Mouse (Mus musculus): ENCODE measurements around the gene Rundc1. TPM values are rescaled to one million over a fixed set of nuclear protein-coding genes. Genes with fewer than 3 reads are reported as not detected.
"Not testable (repeated sequence)": the region's sequence is repeated elsewhere in the genome, so short reads cannot be mapped to it uniquely, and the experiment has no call there.

Rundc1 gene
- polyA plus RNA-seq, 1 experiment from 2014 or later, result 4.4 TPM

DNA sequence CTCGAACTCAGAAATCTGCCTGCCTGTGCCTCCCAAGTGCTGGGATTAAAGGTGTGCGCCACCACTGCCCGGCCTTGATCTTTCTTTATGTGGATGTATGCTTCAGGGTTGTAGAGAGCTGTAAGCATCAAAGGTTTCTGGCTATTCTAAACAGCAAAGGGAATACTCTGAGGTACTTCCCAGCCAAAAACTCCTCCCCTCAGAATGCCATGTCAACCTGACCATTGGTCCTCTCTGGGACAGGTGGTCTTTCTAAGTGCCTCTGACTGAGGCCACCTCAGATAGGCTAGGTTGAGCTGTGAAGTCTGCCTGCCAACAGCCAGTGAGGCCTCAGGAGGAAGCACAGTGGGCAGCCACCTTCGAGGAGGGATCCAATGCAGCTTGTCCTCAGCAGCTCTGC is 24.0 kb downstream of the Rundc1 start:
- peaks cover 31% of the 10 kb centered on the region for H3K4me1 ChIP-seq (ENCODE audit: insufficient read depth)
- H3K9ac ChIP-seq (replicated peaks), result peak overlapping the region; percentile 82
- H3K4me2 ChIP-seq (ENCODE audit: low read depth, low read length), result peak overlapping the region; percentile 79
- H3K4me3 ChIP-seq (ENCODE audit: low read depth, low read length), result peak overlapping the region; percentile 84
- TF ChIP-seq EP300 (IDR thresholded peaks at IDR 0.05; ENCODE audit: low read depth) (no peak), CTCF (IDR thresholded peaks at IDR 0.05; ENCODE audit: low read depth) (no peak)
- peak overlapping the region; percentile 94 for H3K27ac ChIP-seq (ENCODE audit: low read depth)
- peak; percentile 59 for ATAC-seq
- no peak for DNase-seq
- no peaks in the 10 kb centered on the region for H3K27me3 ChIP-seq (ENCODE audit: insufficient read depth, low read length)
- H3K9me3 ChIP-seq (ENCODE audit: low read length), result no peaks in the 10 kb centered on the region
- WGBS (ENCODE audit: insufficient replicate concordance), result 29% methylated on average over 4 of the region's 4 CpGs
- peaks cover 15% of the 10 kb centered on the region for H3K36me3 ChIP-seq (replicated peaks; ENCODE audit: insufficient read depth, low read length)

DNA sequence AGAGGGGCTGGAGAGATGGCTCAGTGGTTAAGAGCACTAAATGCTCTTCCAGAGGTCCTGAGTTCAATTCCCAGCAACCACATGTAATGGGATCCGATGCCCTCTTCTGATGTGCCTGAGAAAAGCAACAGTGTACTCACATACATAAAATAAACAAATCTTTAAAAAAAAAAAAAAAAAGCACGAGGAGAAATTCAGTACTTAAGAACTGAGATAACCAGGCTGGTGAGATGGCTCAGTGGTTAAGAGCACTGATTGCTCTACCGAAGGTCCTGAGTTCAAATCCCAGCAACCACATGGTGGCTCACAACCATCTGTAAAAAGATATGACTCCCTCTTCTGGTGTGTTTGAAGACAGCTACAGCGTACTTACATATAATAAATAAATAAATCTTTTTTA is 24.7 kb downstream of the Rundc1 start:
- not testable (repeated sequence) for H3K27me3 ChIP-seq (ENCODE audit: insufficient read depth, low read length); H3K36me3 ChIP-seq (replicated peaks; ENCODE audit: insufficient read depth, low read length); DNase-seq; ATAC-seq; H3K9me3 ChIP-seq (ENCODE audit: low read length)
- H3K4me3 ChIP-seq (ENCODE audit: low read depth, low read length), result peak overlapping the region; percentile 84
- H3K27ac ChIP-seq (ENCODE audit: low read depth), result peak overlapping the region; percentile 94; the same call in 1 of the 2 replicates
- H3K9ac ChIP-seq (replicated peaks), result peak overlapping the region; percentile 82
- WGBS (ENCODE audit: insufficient replicate concordance), result 69% methylated on average over 4 of the region's 4 CpGs
- peak overlapping the region; percentile 79 for H3K4me2 ChIP-seq (ENCODE audit: low read depth, low read length)
- H3K4me1 ChIP-seq (ENCODE audit: insufficient read depth), result peaks cover 31% of the 10 kb centered on the region

DNA sequence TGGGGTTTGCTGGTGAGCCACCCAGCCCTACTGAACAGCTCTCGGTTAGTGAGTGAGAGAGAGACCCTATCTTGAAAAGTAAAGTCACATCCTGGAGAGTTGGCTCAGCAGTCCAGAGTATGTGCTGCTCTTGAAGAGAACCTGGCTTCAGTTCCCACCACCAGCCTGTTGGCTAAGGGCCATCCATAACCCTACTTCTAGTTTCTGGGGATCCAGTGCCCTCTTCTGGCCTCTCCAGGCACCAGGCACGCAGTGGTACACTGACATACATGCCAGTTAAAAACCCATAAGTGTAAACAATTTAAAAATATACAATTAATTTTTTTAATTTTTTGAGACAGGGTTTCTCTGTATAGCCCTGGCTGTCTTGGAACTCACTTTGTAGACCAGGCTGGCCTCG is 25.5 kb downstream of the Rundc1 start:
- no peak for TF ChIP-seq EP300 (IDR thresholded peaks at IDR 0.05; ENCODE audit: low read depth)
- peak; percentile 51 for TF ChIP-seq CTCF (IDR thresholded peaks at IDR 0.05; ENCODE audit: low read depth)
- DNase-seq (no peak), ATAC-seq (no peak)
- H3K4me3 ChIP-seq (ENCODE audit: low read depth, low read length), result no peak overlapping the region
- H3K36me3 ChIP-seq (replicated peaks; ENCODE audit: insufficient read depth, low read length), result peaks cover 2% of the 10 kb centered on the region; the same call in 1 of the 2 replicates
- H3K4me2 ChIP-seq (ENCODE audit: low read depth, low read length), result peak overlapping the region; percentile 79; the same call in 1 of the 2 replicates
- H3K27ac ChIP-seq (ENCODE audit: low read depth), result no peak overlapping the region
- H3K27me3 ChIP-seq (ENCODE audit: insufficient read depth, low read length), result no peaks in the 10 kb centered on the region
- H3K4me1 ChIP-seq (ENCODE audit: insufficient read depth), result peaks cover 27% of the 10 kb centered on the region
- H3K9me3 ChIP-seq (ENCODE audit: low read length), result no peaks in the 10 kb centered on the region
- WGBS (ENCODE audit: insufficient replicate concordance), result 88% methylated on average over 3 of the region's 3 CpGs
- peak overlapping the region; percentile 28; the same call in 1 of the 2 replicates for H3K9ac ChIP-seq (replicated peaks)

DNA sequence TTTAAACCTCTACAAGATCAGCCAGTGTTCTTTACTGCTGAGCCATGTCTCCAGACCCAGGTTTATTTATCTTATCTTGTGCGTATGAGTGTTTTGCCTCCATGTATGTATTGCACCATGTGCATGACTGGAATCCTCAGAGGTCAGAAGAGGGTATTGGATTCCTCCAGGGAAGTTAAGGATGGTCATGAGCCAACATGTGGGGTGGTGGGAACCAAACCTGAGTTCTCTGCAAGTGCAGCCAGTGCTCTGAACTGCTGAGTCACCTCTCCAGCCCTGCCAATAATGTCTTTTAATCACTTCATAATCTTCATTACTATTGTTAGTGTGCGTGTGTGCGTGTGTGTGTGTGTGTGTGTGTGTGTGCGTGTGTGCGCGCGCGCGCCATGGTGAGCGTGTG is 26.7 kb downstream of the Rundc1 start:
- no peak for DNase-seq

DNA sequence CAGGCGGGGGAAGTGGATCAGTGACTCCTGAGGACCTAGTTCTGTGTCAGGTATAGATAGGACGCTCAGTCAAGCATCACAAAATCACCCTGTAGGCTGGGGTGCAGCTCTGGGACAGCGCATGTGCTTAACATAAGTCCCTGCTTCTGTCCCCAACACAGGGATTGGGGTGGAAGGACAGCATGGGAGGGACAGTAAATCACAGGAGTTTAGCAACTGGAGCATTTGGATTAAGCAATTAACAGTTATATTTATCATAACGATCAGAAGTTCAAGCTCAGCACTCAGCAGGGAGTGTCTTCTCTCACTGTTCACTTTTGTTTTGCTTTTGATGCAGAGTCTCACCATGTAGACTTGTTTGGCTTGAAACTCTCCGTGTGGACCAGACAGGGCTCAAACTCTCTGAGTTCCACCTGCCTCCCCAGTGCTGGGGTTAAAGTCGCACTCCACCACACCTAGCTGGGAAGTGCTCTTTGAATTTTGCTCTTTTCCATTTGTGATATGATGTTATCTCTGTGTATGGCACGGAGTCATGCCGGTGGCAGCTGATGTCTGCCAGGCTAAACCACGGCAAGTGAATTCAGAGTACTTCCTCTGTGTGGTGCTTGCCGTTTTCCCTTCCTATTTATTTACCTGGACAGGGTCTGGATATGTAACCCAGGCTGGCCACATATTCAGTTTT is 27.3 kb downstream of the Rundc1 start:
- peaks cover 10% of the 10 kb centered on the region for H3K36me3 ChIP-seq (replicated peaks; ENCODE audit: insufficient read depth, low read length)
- no peak overlapping the region for H3K27ac ChIP-seq (ENCODE audit: low read depth)
- peaks cover 27% of the 10 kb centered on the region for H3K4me1 ChIP-seq (ENCODE audit: insufficient read depth)
- ATAC-seq (no peak), DNase-seq (no peak)
- WGBS (ENCODE audit: insufficient replicate concordance), result 58% methylated on average over 10 of the region's 10 CpGs
- no peak overlapping the region for H3K4me3 ChIP-seq (ENCODE audit: low read depth, low read length)
- no peaks in the 10 kb centered on the region for H3K9me3 ChIP-seq (ENCODE audit: low read length)
- H3K27me3 ChIP-seq (ENCODE audit: insufficient read depth, low read length), result no peaks in the 10 kb centered on the region
- TF ChIP-seq CTCF (IDR thresholded peaks at IDR 0.05; ENCODE audit: low read depth), result no peak
- no peak for TF ChIP-seq EP300 (IDR thresholded peaks at IDR 0.05; ENCODE audit: low read depth)
- H3K9ac ChIP-seq (replicated peaks), result no peak overlapping the region
- no peak overlapping the region for H3K4me2 ChIP-seq (ENCODE audit: low read depth, low read length)

More for the DNA sequence above, 26.7 kb downstream of the Rundc1 start:
- TF ChIP-seq CTCF (IDR thresholded peaks at IDR 0.05; ENCODE audit: low read depth) (no peak), EP300 (IDR thresholded peaks at IDR 0.05; ENCODE audit: low read depth) (no peak)
- Histone ChIP-seq H3K4me1 (ENCODE audit: insufficient read depth) (peaks cover 27% of the 10 kb centered on the region), H3K27me3 (ENCODE audit: insufficient read depth, low read length) (no peaks in the 10 kb centered on the region), H3K9me3 (ENCODE audit: low read length) (no peaks in the 10 kb centered on the region), H3K4me2 (ENCODE audit: low read depth, low read length) (no peak overlapping the region), H3K36me3 (replicated peaks; ENCODE audit: insufficient read depth, low read length) (peaks cover 4% of the 10 kb centered on the region; the same call in 1 of the 2 replicates), H3K4me3 (ENCODE audit: low read depth, low read length) (no peak overlapping the region), H3K9ac (replicated peaks) (no peak overlapping the region), H3K27ac (ENCODE audit: low read depth) (no peak overlapping the region)
- 82% methylated on average over 10 of the region's 10 CpGs for WGBS (ENCODE audit: insufficient replicate concordance)
- ATAC-seq, result no peak

DNA sequence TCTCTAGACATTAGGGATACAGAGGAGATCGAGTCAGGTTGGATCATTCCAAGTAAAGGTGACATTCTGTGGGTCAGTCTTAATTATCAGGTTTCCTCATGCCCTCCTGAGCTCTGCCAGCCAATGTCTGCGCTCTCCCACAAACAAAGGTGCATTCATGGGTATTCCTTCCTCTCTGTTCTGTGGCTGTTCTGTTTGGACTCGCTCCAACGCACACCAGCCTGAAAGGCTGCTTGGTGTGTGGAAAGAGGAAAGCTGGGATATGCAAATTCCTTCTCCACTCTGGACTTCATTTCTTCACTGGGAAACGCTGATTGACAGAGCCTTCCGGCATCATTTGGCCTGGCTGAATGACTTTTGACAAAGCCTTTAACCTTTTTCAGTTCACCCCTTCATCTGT is 29.8 kb downstream of the Rundc1 start:
- Histone ChIP-seq H3K4me1 (ENCODE audit: insufficient read depth) (peaks cover 27% of the 10 kb centered on the region), H3K9me3 (ENCODE audit: low read length) (no peaks in the 10 kb centered on the region), H3K4me3 (ENCODE audit: low read depth, low read length) (no peak overlapping the region), H3K27ac (ENCODE audit: low read depth) (no peak overlapping the region), H3K9ac (replicated peaks) (no peak overlapping the region), H3K36me3 (replicated peaks; ENCODE audit: insufficient read depth, low read length) (peaks cover 27% of the 10 kb centered on the region), H3K27me3 (ENCODE audit: insufficient read depth, low read length) (no peaks in the 10 kb centered on the region), H3K4me2 (ENCODE audit: low read depth, low read length) (no peak overlapping the region)
- WGBS (ENCODE audit: insufficient replicate concordance), result 83% methylated on average over 6 of the region's 6 CpGs
- no peak for ATAC-seq
- DNase-seq, result no peak
- TF ChIP-seq CTCF (IDR thresholded peaks at IDR 0.05; ENCODE audit: low read depth), result no peak
- no peak for TF ChIP-seq EP300 (IDR thresholded peaks at IDR 0.05; ENCODE audit: low read depth)
